Mouse (Mus musculus) liver, embryonic 12.5 days (tissue): ENCODE measurements around the gene Slc26a8. TPM values are rescaled to one million over a fixed set of nuclear protein-coding genes. Genes with fewer than 3 reads are reported as not detected.

Experiments
- ATAC-seq: fragments of 200-750 bp; cut with Nextera tagmentation; 2 replicates; pipeline ENCODE4 v1.8.0; 2017; ENCODE audit warnings: moderate number of reproducible peaks, mild to moderate bottlenecking, moderate library complexity
- H3K27ac ChIP-seq: fragments of 300-500 bp; sonication (generic); 2 replicates; pipeline ENCODE4 v1.5.1; 2016; ENCODE audit warnings: mild to moderate bottlenecking
- H3K27me3 ChIP-seq: fragments of 300-500 bp; sonication (generic); replicated peaks from 2 replicates; pipeline ENCODE4 v1.6.1; 2016; ENCODE audit warnings: mild to moderate bottlenecking, moderate library complexity
- H3K36me3 ChIP-seq: fragments of 300-500 bp; sonication (generic); 2 replicates; pipeline ENCODE4 v1.6.1; 2016; ENCODE audit warnings: mild to moderate bottlenecking, moderate library complexity
- H3K4me1 ChIP-seq: fragments of 300-500 bp; sonication (generic); 2 replicates; pipeline ENCODE4 v1.6.1; 2016
- H3K4me2 ChIP-seq: fragments of 300-500 bp; sonication (generic); 2 replicates; pipeline ENCODE4 v1.6.1; 2016; ENCODE audit warnings: mild to moderate bottlenecking, moderate library complexity
- H3K4me3 ChIP-seq: fragments of 300-500 bp; sonication (generic); 2 replicates; pipeline ENCODE4 v1.5.1; 2016; ENCODE audit warnings: mild to moderate bottlenecking, moderate library complexity
- H3K9ac ChIP-seq: fragments of 300-500 bp; sonication (generic); 2 replicates; pipeline ENCODE4 v1.6.1; 2016; ENCODE audit warnings: mild to moderate bottlenecking, moderate library complexity
- H3K9me3 ChIP-seq: fragments of 300-500 bp; sonication (generic); replicated peaks from 2 replicates; pipeline ENCODE4 v1.6.1; 2016; ENCODE audit warnings: mild to moderate bottlenecking, moderate library complexity
- WGBS: fragments of 180-500 bp; shearing (Covaris S2); methylation state at CpG from one replicate; pipeline ENCODE4 v1.1.7; 2016; ENCODE audit not compliant: insufficient replicate concordance; 5-methylcytosine and 5-hydroxymethylcytosine counted together
- polyA plus RNA-seq: library from polyadenylated mRNA; unstranded; fragments of >200 nt; fragmentation: Nextera tagmentation; extraction: Ambion mirVana; gene quantifications from 2 replicates; pipeline ENCODE4 v1.2.1, GENCODE M21; 2016

The Slc26a8 gene
- polyA plus RNA-seq, 1 experiment from 2014 or later, result 0.48 TPM

- no peak overlapping the region for H3K4me3 ChIP-seq
- H3K9ac ChIP-seq, result no peak overlapping the region
- H3K9me3 ChIP-seq, result no peaks in the 10 kb centered on the region
- no peak overlapping the region for H3K4me2 ChIP-seq
- WGBS, result 40% methylated on average over 5 of the region's 5 CpGs
- no peaks in the 10 kb centered on the region for H3K36me3 ChIP-seq
- no peaks in the 10 kb centered on the region for H3K4me1 ChIP-seq
- H3K27ac ChIP-seq, result no peak overlapping the region
- ATAC-seq, result no peak
- peaks cover 11% of the 10 kb centered on the region; the same call in 1 of the 2 replicates for H3K27me3 ChIP-seq
Measured at GRCm38 (mm10) chr17:28635842-28636241, 54.2 kb downstream of the Slc26a8 start.

DNA sequence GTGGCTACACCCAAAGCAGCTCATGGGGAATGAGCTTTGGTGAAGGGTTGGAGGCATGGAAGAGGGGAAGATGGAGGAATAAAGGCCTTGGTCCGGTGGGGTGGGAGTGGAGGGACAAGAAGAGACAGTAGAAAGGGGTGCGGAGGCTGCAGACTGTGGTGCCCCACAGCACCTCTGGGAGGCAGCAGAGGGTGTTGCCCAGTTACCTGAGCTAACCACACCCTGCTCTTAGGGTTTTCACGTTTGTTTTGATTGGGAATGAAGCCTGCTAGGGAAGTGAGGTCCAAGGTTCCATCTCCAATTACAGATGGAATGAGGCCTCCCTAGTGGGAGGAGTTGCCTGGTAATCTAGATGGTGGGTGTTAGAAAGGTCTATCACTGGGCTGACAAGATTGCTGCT is 60.9 kb downstream of the Slc26a8 start:
- H3K4me1 ChIP-seq, result peaks cover 13% of the 10 kb centered on the region
- H3K36me3 ChIP-seq, result no peaks in the 10 kb centered on the region
- H3K4me3 ChIP-seq, result no peak overlapping the region
- H3K4me2 ChIP-seq, result no peak overlapping the region
- H3K27ac ChIP-seq, result no peak overlapping the region
- ATAC-seq, result no peak
- H3K9me3 ChIP-seq, result no peaks in the 10 kb centered on the region
- peaks cover 14% of the 10 kb centered on the region; the same call in 1 of the 2 replicates for H3K27me3 ChIP-seq
- 21% methylated on average over 3 of the region's 3 CpGs for WGBS
- H3K9ac ChIP-seq, result no peak overlapping the region

GRCm38 (mm10) chr17:28628248-28629124 is 61.5 kb downstream of the Slc26a8 start:
- ATAC-seq, result no peak

GRCm38 (mm10) chr17:28626937-28627336 is 63.1 kb downstream of the Slc26a8 start:
- Histone ChIP-seq H3K9me3 (no peaks in the 10 kb centered on the region), H3K4me1 (peaks cover 18% of the 10 kb centered on the region), H3K27ac (no peak overlapping the region), H3K27me3 (peaks cover 9% of the 10 kb centered on the region; the same call in 1 of the 2 replicates), H3K36me3 (no peaks in the 10 kb centered on the region), H3K9ac (no peak overlapping the region), H3K4me2 (no peak overlapping the region), H3K4me3 (no peak overlapping the region)
- ATAC-seq, result no peak
- 60% methylated on average over 2 of the region's 2 CpGs for WGBS

More at GRCm38 (mm10) chr17:28628248-28629124, 61.5 kb downstream of the Slc26a8 start:
- no peaks in the 10 kb centered on the region for H3K9me3 ChIP-seq
- no peak overlapping the region for H3K4me2 ChIP-seq
- no peaks in the 10 kb centered on the region for H3K36me3 ChIP-seq
- H3K27ac ChIP-seq, result no peak overlapping the region
- peaks cover 14% of the 10 kb centered on the region; the same call in 1 of the 2 replicates for H3K27me3 ChIP-seq
- H3K4me3 ChIP-seq, result no peak overlapping the region
- no peak overlapping the region for H3K9ac ChIP-seq
- WGBS, result 40% methylated on average over 10 of the region's 10 CpGs
- peaks cover 13% of the 10 kb centered on the region for H3K4me1 ChIP-seq

GRCm38 (mm10) chr17:28625327-28625726 is 64.7 kb downstream of the Slc26a8 start:
- Histone ChIP-seq H3K4me1 (peaks cover 31% of the 10 kb centered on the region), H3K4me2 (no peak overlapping the region), H3K9ac (no peak overlapping the region), H3K36me3 (peaks cover 4% of the 10 kb centered on the region), H3K4me3 (no peak overlapping the region), H3K27me3 (peaks cover 9% of the 10 kb centered on the region; the same call in 1 of the 2 replicates), H3K9me3 (no peaks in the 10 kb centered on the region), H3K27ac (no peak overlapping the region)
- 75% methylated on average over 15 of the region's 15 CpGs for WGBS
- no peak for ATAC-seq

- WGBS, result 55% methylated on average over 2 of the region's 2 CpGs
- H3K4me2 ChIP-seq, result no peak overlapping the region
- no peak for ATAC-seq
- peaks cover 9% of the 10 kb centered on the region for H3K36me3 ChIP-seq
- H3K27me3 ChIP-seq, result peaks cover 9% of the 10 kb centered on the region; the same call in 1 of the 2 replicates
- H3K9ac ChIP-seq, result no peak overlapping the region
- H3K27ac ChIP-seq, result no peak overlapping the region
- peaks cover 36% of the 10 kb centered on the region for H3K4me1 ChIP-seq
- H3K9me3 ChIP-seq, result no peaks in the 10 kb centered on the region
- no peak overlapping the region for H3K4me3 ChIP-seq
Measured at GRCm38 (mm10) chr17:28624841-28625240, 65.2 kb downstream of the Slc26a8 start.

DNA sequence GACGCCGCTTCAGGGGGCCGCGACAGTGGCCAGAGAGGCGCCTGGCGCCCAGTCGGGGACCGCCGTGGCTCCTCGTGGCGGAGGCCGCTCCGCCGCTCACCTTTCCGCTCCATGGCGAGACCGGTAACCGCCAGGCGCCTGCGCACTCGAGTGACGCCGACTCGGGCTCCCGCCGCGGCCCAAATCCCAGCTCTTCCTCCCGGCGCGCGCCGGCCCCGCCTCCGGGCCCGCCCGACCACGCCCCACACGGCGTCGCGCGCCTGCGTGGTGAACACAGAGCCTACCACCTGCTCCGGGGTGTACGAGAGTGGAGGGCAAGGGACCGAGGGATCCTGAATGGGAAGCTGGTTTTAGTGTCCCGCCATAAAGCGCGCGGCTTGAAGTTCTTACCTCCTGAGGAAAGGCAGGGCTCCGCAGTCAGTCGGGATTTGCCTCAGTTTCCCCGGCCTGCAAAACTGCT is 67.7 kb downstream of the Slc26a8 start, which contains the start of gene Srpk1:
TSS of gene Srpk1 (minus strand) at position 410 of the 460 bp plus-strand sequence.
- Histone ChIP-seq H3K27me3 (0 out of 2 replicates have a peak, but pooled peaks cover 9% of the 10 kb centered on the region), H3K4me3 (peak within 1 kb of the TSS; percentile 94), H3K4me2 (peak within 1 kb of the TSS; percentile 88), H3K4me1 (peaks cover 48% of the 10 kb centered on the region), H3K9me3 (no peaks in the 10 kb centered on the region), H3K36me3 (peaks cover 22% of the 10 kb centered on the region), H3K9ac (peak within 1 kb of the TSS; percentile 94), H3K27ac (peak within 1 kb of the TSS; percentile 83)
- ATAC-seq, result peak; percentile 89
- WGBS, result under 1% methylated on average over 53 of the region's 53 CpGs

DNA sequence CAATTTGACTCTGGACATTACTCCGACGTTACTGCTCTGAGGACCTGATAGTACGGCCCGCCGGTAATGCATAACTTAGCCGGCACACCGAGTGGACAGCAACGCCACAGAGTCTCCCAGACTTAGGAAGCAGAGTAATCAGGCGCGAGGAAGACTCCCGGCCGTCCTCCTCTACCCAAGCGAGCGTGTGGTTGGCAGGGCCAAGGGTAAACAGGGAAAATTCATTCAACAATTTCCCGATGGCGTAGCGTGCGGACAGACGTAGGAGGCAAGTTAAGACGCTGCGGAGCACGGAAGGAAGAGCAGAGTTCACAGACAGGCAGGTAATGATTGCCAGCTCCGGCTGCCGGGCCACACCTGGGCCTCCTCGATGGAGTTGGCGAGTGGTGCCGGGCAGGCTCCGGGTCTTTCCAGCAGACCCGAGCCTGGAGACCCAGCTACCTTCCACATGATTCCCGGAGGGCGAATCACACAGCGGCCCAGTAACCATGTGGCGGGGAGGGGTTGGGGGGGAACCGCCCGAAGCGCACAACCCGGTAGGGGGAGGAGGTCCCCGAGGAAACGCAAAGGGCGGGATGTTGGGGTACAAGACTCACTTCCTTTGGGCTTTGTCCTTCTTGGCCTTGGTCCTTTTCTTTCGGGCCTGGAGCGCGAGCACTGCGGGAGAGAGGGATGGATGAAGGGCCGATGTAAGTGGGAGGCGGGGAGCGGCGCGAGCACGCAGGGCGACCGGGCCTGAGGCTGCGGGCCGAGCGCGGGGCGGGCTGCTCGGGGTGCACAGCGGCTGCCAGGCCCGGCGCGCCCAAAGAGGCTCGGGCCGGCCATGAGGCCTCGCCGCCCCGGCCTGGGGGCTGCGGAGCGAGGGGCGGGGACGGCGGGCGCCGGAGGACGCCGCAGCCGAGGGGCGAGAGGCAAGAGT is 68.4 kb downstream of the Slc26a8 start:
- Histone ChIP-seq H3K4me2 (peak overlapping the region; percentile 88), H3K4me1 (peaks cover 52% of the 10 kb centered on the region), H3K9ac (peak overlapping the region; percentile 94), H3K36me3 (peaks cover 24% of the 10 kb centered on the region), H3K27ac (peak overlapping the region; percentile 83), H3K9me3 (no peaks in the 10 kb centered on the region), H3K4me3 (peak overlapping the region; percentile 94), H3K27me3 (0 out of 2 replicates have a peak, but pooled peaks cover 2% of the 10 kb centered on the region)
- peak; percentile 65 for ATAC-seq
- under 1% methylated on average over 70 of the region's 78 CpGs for WGBS

GRCm38 (mm10) chr17:28618775-28619174 is 71.3 kb downstream of the Slc26a8 start:
- Histone ChIP-seq H3K9me3 (no peaks in the 10 kb centered on the region), H3K36me3 (peaks cover 48% of the 10 kb centered on the region), H3K4me1 (peaks cover 75% of the 10 kb centered on the region), H3K4me2 (peak overlapping the region; percentile 37), H3K27ac (0 out of 2 replicates have a peak overlapping the region, but pooled peaks have one; percentile 38), H3K9ac (no peak overlapping the region), H3K4me3 (no peak overlapping the region), H3K27me3 (no peaks in the 10 kb centered on the region)
- no peak for ATAC-seq
- 83% methylated on average over 1 of the region's 1 CpGs for WGBS

DNA sequence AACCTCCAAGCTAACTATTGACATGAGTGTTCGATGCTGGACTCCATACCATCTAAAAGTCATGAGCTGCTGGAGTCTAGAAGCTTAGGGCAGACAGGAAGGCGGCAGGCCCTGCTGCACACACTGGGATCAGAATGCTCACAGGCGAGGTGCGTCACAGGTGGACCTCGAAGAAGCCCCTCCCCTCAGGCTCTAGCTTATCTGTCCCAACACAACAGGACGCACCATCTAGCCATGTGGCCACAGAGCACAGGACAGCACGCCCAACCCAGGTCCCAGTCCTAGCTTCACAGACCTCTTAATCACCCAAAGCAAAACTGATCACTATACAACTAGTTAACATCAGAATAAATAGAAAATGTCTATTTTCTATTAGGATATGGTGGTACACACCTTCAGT is 71.9 kb downstream of the Slc26a8 start:
- WGBS, result 31% methylated on average over 7 of the region's 7 CpGs
- no peak overlapping the region for H3K4me3 ChIP-seq
- H3K9me3 ChIP-seq, result no peaks in the 10 kb centered on the region
- H3K4me2 ChIP-seq, result peak overlapping the region; percentile 37
- ATAC-seq, result peak; percentile 44
- peak overlapping the region; percentile 24; the same call in 1 of the 2 replicates for H3K9ac ChIP-seq
- H3K4me1 ChIP-seq, result peaks cover 82% of the 10 kb centered on the region
- peaks cover 51% of the 10 kb centered on the region for H3K36me3 ChIP-seq
- H3K27ac ChIP-seq, result peak overlapping the region; percentile 38; the same call in 1 of the 2 replicates
- no peaks in the 10 kb centered on the region for H3K27me3 ChIP-seq

DNA sequence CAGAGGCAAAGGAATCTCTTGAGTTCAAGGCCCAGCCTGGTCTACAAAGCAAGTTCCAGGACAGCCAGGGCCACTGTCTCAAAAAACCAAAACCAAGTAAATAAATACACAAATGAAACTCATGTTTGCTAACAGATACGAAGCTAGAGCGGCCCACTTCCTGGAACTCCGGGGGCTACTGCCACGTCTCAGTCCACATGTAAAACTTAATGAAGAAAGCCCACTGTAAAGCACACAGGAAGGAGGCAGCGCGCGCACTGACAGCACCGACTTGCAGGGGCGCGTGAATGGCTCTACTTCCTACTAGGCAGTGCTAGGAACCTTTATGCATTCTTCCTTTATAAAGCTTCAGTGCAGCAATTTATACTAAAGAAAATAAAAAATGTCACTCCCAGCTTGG is 72.4 kb downstream of the Slc26a8 start:
- Histone ChIP-seq H3K4me3 (no peak overlapping the region), H3K4me1 (peaks cover 84% of the 10 kb centered on the region), H3K27ac (peak overlapping the region; percentile 38; the same call in 1 of the 2 replicates), H3K27me3 (no peaks in the 10 kb centered on the region), H3K36me3 (peaks cover 51% of the 10 kb centered on the region), H3K9me3 (no peaks in the 10 kb centered on the region), H3K4me2 (peak overlapping the region; percentile 37), H3K9ac (no peak overlapping the region; the same call in 1 of the 2 replicates)
- ATAC-seq, result no peak
- 66% methylated on average over 10 of the region's 10 CpGs for WGBS
